Mouse (Mus musculus) neural tube, embryonic 13.5 days (tissue): ENCODE data around the gene Hnrnpl. TPM values are rescaled to one million over a fixed set of nuclear protein-coding genes. Genes with fewer than 3 reads are reported as not detected.

Experiments
- ATAC-seq: fragments of 200-750 bp; cut with Nextera tagmentation; 2 replicates; pipeline ENCODE4 v1.8.0; 2017; ENCODE audit warnings: low read depth, mild to moderate bottlenecking, moderate TSS enrichment, moderate library complexity
- H3K27ac ChIP-seq: fragments of 300-500 bp; sonication (generic); replicated peaks from 2 replicates; pipeline ENCODE4 v1.5.1; 2015; ENCODE audit warnings: moderate library complexity, mild to moderate bottlenecking, inconsistent platforms
- H3K27me3 ChIP-seq: fragments of 300-500 bp; sonication (generic); 2 replicates; pipeline ENCODE4 v1.6.1; 2015; ENCODE audit warnings: mild to moderate bottlenecking, inconsistent platforms
- H3K36me3 ChIP-seq: fragments of 300-500 bp; sonication (generic); 2 replicates; pipeline ENCODE4 v1.6.1; 2015; ENCODE audit warnings: mild to moderate bottlenecking, inconsistent platforms
- H3K4me1 ChIP-seq: fragments of 300-500 bp; sonication (generic); replicated peaks from 2 replicates; pipeline ENCODE4 v1.6.1; 2015; ENCODE audit warnings: inconsistent platforms
- H3K4me2 ChIP-seq: fragments of 300-500 bp; sonication (generic); 2 replicates; pipeline ENCODE4 v1.6.1; 2015; ENCODE audit warnings: inconsistent platforms, mild to moderate bottlenecking, moderate library complexity
- H3K4me3 ChIP-seq: fragments of 300-500 bp; sonication (generic); 2 replicates; pipeline ENCODE4 v1.5.1; 2015; ENCODE audit warnings: mild to moderate bottlenecking, inconsistent platforms
- H3K9ac ChIP-seq: fragments of 300-500 bp; sonication (generic); 2 replicates; pipeline ENCODE4 v1.6.1; 2015; ENCODE audit warnings: moderate library complexity, mild to moderate bottlenecking, inconsistent platforms
- H3K9me3 ChIP-seq: fragments of 300-500 bp; sonication (generic); 2 replicates; pipeline ENCODE4 v1.6.1; 2016; ENCODE audit warnings: inconsistent platforms
- WGBS: fragments of 180-500 bp; shearing (Covaris S2); methylation state at CpG from one replicate; pipeline ENCODE4 v1.1.7; 2015; 5-methylcytosine and 5-hydroxymethylcytosine counted together
- polyA plus RNA-seq: library from polyadenylated mRNA; unstranded; fragments of >200 nt; fragmentation: Nextera tagmentation; extraction: Ambion mirVana; gene quantifications from 2 replicates; pipeline ENCODE4 v1.2.1, GENCODE M21; 2015

The Hnrnpl gene
- 214 and 237 TPM in 2 replicates for polyA plus RNA-seq

DNA sequence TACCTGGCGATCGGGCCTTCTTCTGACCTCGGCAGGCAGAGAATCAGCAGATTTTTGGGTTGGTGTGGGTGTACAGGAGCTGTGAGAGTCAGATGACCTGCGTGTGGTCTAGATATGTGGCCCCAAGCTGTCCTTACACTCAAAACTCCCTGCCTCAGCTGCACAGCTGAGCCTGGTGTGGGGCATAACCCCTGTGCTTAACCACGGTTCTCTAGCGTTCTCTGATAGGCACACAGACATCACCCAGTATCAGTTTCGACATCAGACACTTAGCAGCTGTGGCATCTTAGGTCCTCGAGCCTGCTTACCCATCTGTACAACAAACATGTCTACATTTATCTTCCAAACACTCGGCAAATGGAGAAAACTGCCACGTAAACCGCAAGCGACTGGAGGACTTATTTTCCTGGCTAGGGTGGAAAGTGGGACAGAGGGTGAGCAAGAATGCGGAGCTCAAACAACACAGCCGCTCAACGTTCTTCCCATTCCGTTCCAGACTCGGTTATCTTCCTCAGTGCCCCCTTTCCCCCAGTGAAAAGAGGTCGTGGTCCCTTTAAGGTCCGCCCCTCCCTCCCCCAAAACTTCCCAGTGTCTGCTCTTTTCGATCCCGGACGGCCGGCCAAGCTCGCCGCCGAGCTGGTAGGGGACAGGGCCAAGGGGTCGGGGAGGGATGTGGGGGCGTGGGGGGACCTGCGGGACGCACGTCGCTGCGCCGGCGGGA is at the start of gene Hnrnpl:
Gene Hnrnpl (plus strand): TSS at position 321 of the 721 bp plus-strand sequence.
- peak within 1 kb of the TSS; percentile 91 for H3K9ac ChIP-seq
- WGBS = 4% methylated on average over 35 of the region's 35 CpGs
- peak within 1 kb of the TSS; percentile 100 for H3K27ac ChIP-seq
- peak within 1 kb of the TSS; percentile 73 for H3K4me3 ChIP-seq
- no peaks in the 10 kb centered on the region for H3K9me3 ChIP-seq
- H3K27me3 ChIP-seq = no peaks in the 10 kb centered on the region
- peak within 1 kb of the TSS; percentile 97 for H3K4me2 ChIP-seq
- ATAC-seq = no peak
- H3K4me1 ChIP-seq = peaks cover 31% of the 10 kb centered on the region
- H3K36me3 ChIP-seq = peaks cover 13% of the 10 kb centered on the region

GRCm38 (mm10) chr7:28758623-28759022 is 49.7 kb upstream of the Hnrnpl start:
- no peak overlapping the region for H3K9ac ChIP-seq
- peaks cover 25% of the 10 kb centered on the region for H3K27me3 ChIP-seq
- no peaks in the 10 kb centered on the region for H3K9me3 ChIP-seq
- no peak overlapping the region for H3K4me3 ChIP-seq
- H3K36me3 ChIP-seq = peaks cover 67% of the 10 kb centered on the region
- peaks cover 11% of the 10 kb centered on the region for H3K4me1 ChIP-seq
- 78% methylated on average over 13 of the region's 13 CpGs for WGBS
- no peak overlapping the region for H3K27ac ChIP-seq
- no peak for ATAC-seq
- H3K4me2 ChIP-seq = no peak overlapping the region

DNA sequence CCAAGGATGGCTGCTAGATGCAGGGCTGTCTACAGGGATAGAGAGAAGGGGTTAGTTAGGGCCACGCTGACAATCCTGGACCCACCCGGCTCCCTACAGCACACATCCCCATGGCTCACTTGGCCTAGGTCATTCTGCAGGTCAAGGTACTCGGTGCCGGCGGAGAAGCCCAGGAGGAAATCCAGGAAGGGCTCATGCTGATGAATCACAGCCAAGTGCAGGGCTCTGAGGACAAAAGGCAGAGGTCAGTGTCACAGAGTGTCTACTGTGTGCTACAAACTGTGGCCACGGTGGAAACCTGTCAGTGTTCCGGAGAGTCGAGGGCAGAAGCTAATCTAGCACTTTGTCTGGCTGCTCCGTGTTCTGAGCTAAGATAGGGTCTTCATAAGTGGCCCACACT is 46.4 kb upstream of the Hnrnpl start:
- WGBS = 93% methylated on average over 9 of the region's 9 CpGs
- Histone ChIP-seq H3K9ac (no peak overlapping the region), H3K4me1 (peaks cover 15% of the 10 kb centered on the region), H3K27ac (no peak overlapping the region), H3K4me2 (no peak overlapping the region), H3K36me3 (peaks cover 60% of the 10 kb centered on the region), H3K9me3 (no peaks in the 10 kb centered on the region), H3K4me3 (no peak overlapping the region), H3K27me3 (peaks cover 10% of the 10 kb centered on the region)
- no peak for ATAC-seq

DNA sequence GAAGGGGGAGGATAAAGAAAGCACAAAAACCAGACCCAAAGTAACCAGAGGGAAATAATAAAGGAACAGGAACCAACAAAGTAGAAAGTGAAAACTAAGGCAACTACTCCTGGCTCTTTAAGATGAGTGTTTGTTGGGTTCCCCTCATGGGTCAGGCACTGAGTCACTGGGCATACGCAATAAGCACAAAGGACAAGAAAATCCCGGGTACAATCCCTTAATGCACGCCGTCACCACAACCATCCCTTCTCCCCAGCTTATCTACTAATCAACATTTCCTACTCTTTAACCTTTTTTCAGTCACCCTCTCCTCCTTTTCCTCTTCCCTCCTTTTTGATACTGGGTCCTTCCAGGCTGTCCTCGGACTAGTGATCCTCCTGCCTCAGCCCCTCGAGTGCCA is 43.1 kb upstream of the Hnrnpl start:
- no peak for ATAC-seq
- Histone ChIP-seq H3K9me3 (no peaks in the 10 kb centered on the region), H3K27ac (no peak overlapping the region), H3K9ac (peak overlapping the region; percentile 81; the same call in 1 of the 2 replicates), H3K36me3 (peaks cover 30% of the 10 kb centered on the region), H3K4me3 (peak overlapping the region; percentile 73), H3K27me3 (no peaks in the 10 kb centered on the region), H3K4me2 (peak overlapping the region; percentile 65), H3K4me1 (peaks cover 41% of the 10 kb centered on the region)
- 87% methylated on average over 6 of the region's 6 CpGs for WGBS

DNA sequence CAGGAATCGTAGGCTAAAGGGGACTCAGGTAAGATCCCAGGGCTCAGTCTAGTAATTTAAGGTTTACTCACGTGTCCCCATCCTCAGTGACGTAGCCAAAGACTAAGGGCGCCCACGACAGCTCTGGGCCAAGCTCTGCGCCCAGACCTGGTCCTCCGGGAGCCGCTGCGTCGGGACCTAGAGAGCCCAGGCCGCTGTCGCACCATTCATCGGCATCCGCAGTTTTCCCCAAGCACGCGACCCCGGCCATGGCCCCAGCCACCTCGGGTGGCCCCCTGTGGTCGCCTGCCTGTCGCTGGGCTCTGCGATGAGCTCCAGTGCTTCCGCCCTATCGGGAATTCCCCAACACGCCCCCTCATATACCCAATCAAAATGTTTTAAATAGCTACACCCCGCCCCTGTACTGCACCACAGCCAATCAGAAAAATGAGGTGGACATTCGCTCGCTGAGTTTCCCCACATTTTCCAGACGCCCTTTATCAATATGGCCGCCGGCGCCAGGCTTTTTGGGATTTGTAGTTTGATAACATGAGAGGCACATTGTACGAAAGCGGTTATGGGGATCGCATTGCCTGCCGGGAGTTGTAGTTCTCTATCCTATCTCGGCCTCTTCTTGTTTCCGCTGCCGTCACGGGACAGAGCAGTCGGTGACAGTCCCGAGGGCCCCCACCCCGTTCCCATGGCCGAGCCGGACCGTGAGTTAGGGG is 42.0 kb upstream of the Hnrnpl start, which contains the start of gene Sirt2:
Gene Sirt2 (plus strand): TSS at position 563 of the 707 bp plus-strand sequence.
- Histone ChIP-seq H3K9ac (peak within 1 kb of the TSS; percentile 89), H3K4me2 (peak within 1 kb of the TSS; percentile 74), H3K27ac (peak within 1 kb of the TSS; percentile 42; the same call in 1 of the 2 replicates), H3K4me1 (peaks cover 41% of the 10 kb centered on the region), H3K9me3 (no peaks in the 10 kb centered on the region), H3K36me3 (peaks cover 19% of the 10 kb centered on the region), H3K27me3 (no peaks in the 10 kb centered on the region), H3K4me3 (peak within 1 kb of the TSS; percentile 73)
- peak; percentile 98 for ATAC-seq
- under 1% methylated on average over 45 of the region's 45 CpGs for WGBS

GRCm38 (mm10) chr7:28766910-28767309 is 41.4 kb upstream of the Hnrnpl start:
- 6% methylated on average over 14 of the region's 14 CpGs for WGBS

GRCm38 (mm10) chr7:28767462-28767965 is 40.8 kb upstream of the Hnrnpl start, which contains the start of gene Nfkbib:
Gene Nfkbib (minus strand): TSS chr7:28767512.
- peak within 1 kb of the TSS; percentile 89 for H3K9ac ChIP-seq
- H3K4me3 ChIP-seq = peak within 1 kb of the TSS; percentile 73
- no peaks in the 10 kb centered on the region for H3K27me3 ChIP-seq
- no peak within 1 kb of the TSS for H3K27ac ChIP-seq
- peaks cover 41% of the 10 kb centered on the region for H3K4me1 ChIP-seq
- ATAC-seq = no peak
- peak within 1 kb of the TSS; percentile 74 for H3K4me2 ChIP-seq
- 70% methylated on average over 7 of the region's 7 CpGs for WGBS
- peaks cover 16% of the 10 kb centered on the region for H3K36me3 ChIP-seq
- H3K9me3 ChIP-seq = no peaks in the 10 kb centered on the region

More at GRCm38 (mm10) chr7:28766910-28767309, 41.4 kb upstream of the Hnrnpl start:
- H3K4me2 ChIP-seq = peak overlapping the region; percentile 74
- no peaks in the 10 kb centered on the region for H3K9me3 ChIP-seq
- peak overlapping the region; percentile 89 for H3K9ac ChIP-seq
- peak overlapping the region; percentile 73 for H3K4me3 ChIP-seq
- H3K27me3 ChIP-seq = no peaks in the 10 kb centered on the region
- no peak overlapping the region for H3K27ac ChIP-seq
- peaks cover 41% of the 10 kb centered on the region for H3K4me1 ChIP-seq
- H3K36me3 ChIP-seq = peaks cover 16% of the 10 kb centered on the region
- peak; percentile 38 for ATAC-seq

DNA sequence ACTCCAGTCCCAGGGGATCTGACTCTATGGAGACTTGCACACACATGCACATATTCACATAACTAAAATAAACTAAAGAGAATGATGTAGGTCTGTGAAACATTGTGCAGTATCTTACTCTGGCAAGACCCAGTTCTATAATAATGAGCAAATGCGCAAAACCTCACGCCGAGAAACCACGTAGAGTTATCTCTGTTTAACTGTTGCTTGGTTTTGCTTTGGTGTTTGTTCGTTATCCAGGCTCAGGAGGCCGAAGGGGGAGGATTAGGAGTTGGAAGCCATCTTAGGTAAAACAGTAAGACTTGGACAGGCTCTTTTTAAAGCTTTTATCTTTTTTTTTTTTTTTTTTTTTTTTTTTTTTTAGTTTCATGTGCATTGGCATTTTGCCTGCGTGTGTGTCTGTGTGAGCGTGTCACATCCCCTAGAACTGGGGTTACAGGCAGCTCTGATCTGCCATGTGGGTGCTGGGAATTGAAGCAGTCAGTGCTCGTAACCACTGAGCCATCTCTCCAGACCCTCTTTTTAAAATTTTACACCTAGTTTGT is 38.9 kb upstream of the Hnrnpl start:
- Histone ChIP-seq H3K36me3 (peaks cover 14% of the 10 kb centered on the region; the same call in 1 of the 2 replicates), H3K9me3 (no peaks in the 10 kb centered on the region), H3K4me2 (no peak overlapping the region), H3K4me3 (no peak overlapping the region), H3K4me1 (peaks cover 47% of the 10 kb centered on the region), H3K9ac (no peak overlapping the region; the same call in 1 of the 2 replicates), H3K27ac (no peak overlapping the region), H3K27me3 (no peaks in the 10 kb centered on the region)
- ATAC-seq = no peak
- 93% methylated on average over 9 of the region's 9 CpGs for WGBS

DNA sequence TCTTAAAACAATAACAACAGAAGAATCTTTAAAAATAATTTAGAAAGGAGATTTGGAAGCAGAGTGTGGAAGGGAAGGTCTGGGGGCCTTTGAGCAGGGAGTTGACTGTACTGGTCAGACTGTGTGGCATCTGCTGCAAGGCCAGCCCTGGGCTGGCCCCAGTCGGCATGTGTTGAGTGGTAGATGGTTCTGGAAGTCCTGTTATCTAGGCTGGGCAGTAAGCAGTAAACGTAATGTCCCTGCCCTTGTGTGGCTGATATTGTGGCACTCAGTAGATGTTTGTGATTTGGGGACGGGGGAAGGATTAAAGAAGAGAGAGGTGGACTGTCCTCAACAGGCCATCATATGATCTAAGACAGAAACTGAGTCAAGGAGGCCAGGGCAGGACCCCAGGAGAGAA is 38.0 kb upstream of the Hnrnpl start:
- 86% methylated on average over 3 of the region's 3 CpGs for WGBS
- H3K36me3 ChIP-seq = peaks cover 20% of the 10 kb centered on the region; the same call in 1 of the 2 replicates

GRCm38 (mm10) chr7:28771867-28772266 is 36.5 kb upstream of the Hnrnpl start:
- H3K27me3 ChIP-seq = no peaks in the 10 kb centered on the region
- peaks cover 26% of the 10 kb centered on the region for H3K36me3 ChIP-seq
- no peak overlapping the region for H3K9ac ChIP-seq
- H3K4me1 ChIP-seq = peaks cover 33% of the 10 kb centered on the region
- H3K9me3 ChIP-seq = no peaks in the 10 kb centered on the region
- WGBS = 94% methylated on average over 11 of the region's 11 CpGs
- no peak overlapping the region for H3K27ac ChIP-seq
- no peak overlapping the region for H3K4me3 ChIP-seq
- no peak for ATAC-seq
- no peak overlapping the region for H3K4me2 ChIP-seq

More for the DNA sequence above, 38.0 kb upstream of the Hnrnpl start:
- no peaks in the 10 kb centered on the region for H3K9me3 ChIP-seq
- H3K27ac ChIP-seq = no peak overlapping the region
- H3K9ac ChIP-seq = no peak overlapping the region
- H3K4me2 ChIP-seq = no peak overlapping the region
- peaks cover 41% of the 10 kb centered on the region for H3K4me1 ChIP-seq
- no peak for ATAC-seq
- H3K4me3 ChIP-seq = no peak overlapping the region
- H3K27me3 ChIP-seq = no peaks in the 10 kb centered on the region

- Histone ChIP-seq H3K36me3 (peaks cover 36% of the 10 kb centered on the region), H3K4me2 (no peak overlapping the region), H3K9me3 (no peaks in the 10 kb centered on the region), H3K9ac (no peak overlapping the region), H3K27ac (0 out of 2 replicates have a peak overlapping the region, but pooled peaks have one; percentile 61), H3K4me1 (peaks cover 21% of the 10 kb centered on the region), H3K4me3 (no peak overlapping the region), H3K27me3 (no peaks in the 10 kb centered on the region)
- WGBS = 85% methylated on average over 3 of the region's 3 CpGs
- ATAC-seq = no peak
These were observed 35.2 kb upstream of the Hnrnpl start for GRCm38 (mm10) chr7:28773163-28773562.
